Mouse (Mus musculus): ENCODE measurements around the gene 5430427O19Rik. TPM values are rescaled to one million over a fixed set of nuclear protein-coding genes. Genes with fewer than 3 reads are reported as not detected.

The 5430427O19Rik gene
- polyA plus RNA-seq (2014; fragmentation: Nextera tagmentation; extraction: Ambion mirVana) = 0.05 and 0.08 TPM in 2 replicates

DNA sequence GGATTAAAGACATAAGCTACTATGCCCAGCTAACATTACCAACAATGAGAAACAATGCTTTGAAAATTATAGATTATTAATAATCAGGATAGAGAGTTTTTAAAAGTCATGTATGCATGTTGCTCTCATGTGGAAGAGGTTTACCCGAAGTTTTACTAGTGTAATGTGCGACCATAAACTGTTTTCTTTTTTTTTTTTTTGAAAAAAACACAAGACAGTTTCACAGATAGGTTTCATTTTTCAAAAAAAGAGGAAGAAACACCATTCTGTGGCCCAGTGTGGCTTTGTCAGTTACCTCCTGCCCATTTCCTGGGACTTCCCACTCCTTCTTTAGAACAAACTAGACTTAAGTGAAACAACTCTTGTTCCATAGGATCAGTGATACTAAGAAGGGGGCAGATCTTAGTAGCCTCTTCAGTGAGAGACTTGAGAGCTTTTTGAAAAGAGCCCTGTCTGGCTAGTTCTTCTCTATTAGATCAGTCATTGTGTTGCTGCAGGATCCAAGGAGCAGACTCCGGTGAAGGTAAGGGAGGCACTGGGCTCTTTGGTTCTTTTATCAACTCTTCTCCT lies at the start of gene 5430427O19Rik:
Gene 5430427O19Rik, plus strand, starts transcription at position 441 of the 570 bp plus-strand sequence.
- Histone ChIP-seq H3K4me1 (ENCODE audit: control insufficient read depth, insufficient read depth, low read length) (no peaks in the 10 kb centered on the region), H3K4me3 (ENCODE audit: low read depth, low read length) (no peak within 1 kb of the TSS), H3K27ac (ENCODE audit: low read depth, low read length) (no peak within 1 kb of the TSS), H3K9me3 (replicated peaks; ENCODE audit: control insufficient read depth, low read length) (no peaks in the 10 kb centered on the region), H3K36me3 (ENCODE audit: control insufficient read depth, insufficient read depth, low read length) (no peaks in the 10 kb centered on the region), H3K27me3 (replicated peaks; ENCODE audit: control insufficient read depth, insufficient read depth, low read length) (no peaks in the 10 kb centered on the region), H3K9ac (ENCODE audit: low read length) (no peak within 1 kb of the TSS), H3K4me2 (ENCODE audit: low read length) (no peak within 1 kb of the TSS)
- 79% methylated on average over 3 of the region's 3 CpGs for WGBS
- no peak for DNase-seq (ENCODE audit: low spot score)
- no peak for ATAC-seq

DNA sequence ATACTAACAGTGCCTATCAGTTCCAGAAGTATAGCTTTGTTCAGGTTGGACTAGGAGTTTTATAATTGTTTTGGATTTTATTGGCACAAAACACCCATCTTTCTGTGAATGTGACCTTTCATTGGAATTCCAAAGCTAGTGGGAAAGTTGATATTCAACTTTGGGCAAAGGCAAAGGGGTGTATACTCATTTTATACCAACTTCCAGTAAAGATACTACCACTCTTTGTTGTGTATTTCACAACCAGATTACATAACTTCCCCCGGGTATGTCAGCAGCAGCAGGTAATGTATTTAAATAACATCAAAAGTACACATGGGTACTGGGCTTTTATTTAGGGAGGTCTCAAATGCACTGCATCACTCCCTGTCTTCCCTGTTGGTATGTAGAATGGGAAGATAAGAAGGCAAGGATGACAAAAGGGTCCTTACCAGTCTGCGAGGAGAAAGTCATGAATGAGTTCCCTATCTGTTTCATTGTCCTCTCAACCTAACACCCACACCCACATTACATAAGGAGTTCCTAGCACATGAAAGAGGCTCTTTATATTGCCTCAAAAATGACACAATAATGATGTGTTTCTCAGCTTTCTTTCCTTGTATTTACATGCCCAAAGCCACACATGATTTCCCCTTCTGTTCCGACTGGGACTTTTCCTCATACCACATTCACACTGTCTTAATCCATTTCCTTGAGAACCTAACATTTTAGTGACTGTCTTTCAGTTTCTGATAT lies 42.3 kb upstream of the 5430427O19Rik start:
- no peak overlapping the region for H3K4me2 ChIP-seq (ENCODE audit: low read length)
- H3K9me3 ChIP-seq (replicated peaks; ENCODE audit: control insufficient read depth, low read length) = no peaks in the 10 kb centered on the region
- H3K4me1 ChIP-seq (ENCODE audit: control insufficient read depth, insufficient read depth, low read length) = no peaks in the 10 kb centered on the region
- no peak overlapping the region for H3K4me3 ChIP-seq (ENCODE audit: low read depth, low read length)
- no peak for DNase-seq (ENCODE audit: low spot score)
- H3K27ac ChIP-seq (ENCODE audit: low read depth, low read length) = no peak overlapping the region
- no peak overlapping the region for H3K9ac ChIP-seq (ENCODE audit: low read length)
- no peak for ATAC-seq
- H3K36me3 ChIP-seq (ENCODE audit: control insufficient read depth, insufficient read depth, low read length) = no peaks in the 10 kb centered on the region
- H3K27me3 ChIP-seq (replicated peaks; ENCODE audit: control insufficient read depth, insufficient read depth, low read length) = no peaks in the 10 kb centered on the region
- WGBS = 85% methylated on average over 3 of the region's 3 CpGs

DNA sequence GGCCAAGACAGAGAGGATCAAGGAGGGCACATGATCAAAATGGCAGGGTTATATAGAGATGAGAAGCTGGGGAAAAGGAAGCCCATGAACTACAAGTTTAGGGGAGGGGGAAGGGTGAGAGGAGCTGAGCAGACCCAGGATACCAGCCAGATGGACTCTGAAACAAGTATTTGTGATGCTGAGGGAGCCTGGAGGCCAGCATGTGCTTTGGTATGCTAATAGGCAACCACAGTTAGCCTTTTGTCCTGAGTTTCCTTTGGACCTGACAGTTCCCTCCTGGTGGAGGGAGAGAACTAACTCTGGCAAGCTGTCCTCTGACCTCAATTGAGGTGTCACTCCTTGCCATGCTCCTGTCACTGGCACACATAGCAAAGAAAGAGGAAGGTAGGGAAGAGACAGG lies 41.2 kb upstream of the 5430427O19Rik start:
- peak; percentile 1 for DNase-seq (ENCODE audit: low spot score)
- Histone ChIP-seq H3K9me3 (replicated peaks; ENCODE audit: control insufficient read depth, low read length) (no peaks in the 10 kb centered on the region), H3K4me2 (ENCODE audit: low read length) (no peak overlapping the region), H3K27me3 (replicated peaks; ENCODE audit: control insufficient read depth, insufficient read depth, low read length) (no peaks in the 10 kb centered on the region), H3K4me1 (ENCODE audit: control insufficient read depth, insufficient read depth, low read length) (no peaks in the 10 kb centered on the region), H3K36me3 (ENCODE audit: control insufficient read depth, insufficient read depth, low read length) (no peaks in the 10 kb centered on the region), H3K9ac (ENCODE audit: low read length) (no peak overlapping the region), H3K27ac (ENCODE audit: low read depth, low read length) (no peak overlapping the region), H3K4me3 (ENCODE audit: low read depth, low read length) (no peak overlapping the region)
- ATAC-seq = no peak

DNA sequence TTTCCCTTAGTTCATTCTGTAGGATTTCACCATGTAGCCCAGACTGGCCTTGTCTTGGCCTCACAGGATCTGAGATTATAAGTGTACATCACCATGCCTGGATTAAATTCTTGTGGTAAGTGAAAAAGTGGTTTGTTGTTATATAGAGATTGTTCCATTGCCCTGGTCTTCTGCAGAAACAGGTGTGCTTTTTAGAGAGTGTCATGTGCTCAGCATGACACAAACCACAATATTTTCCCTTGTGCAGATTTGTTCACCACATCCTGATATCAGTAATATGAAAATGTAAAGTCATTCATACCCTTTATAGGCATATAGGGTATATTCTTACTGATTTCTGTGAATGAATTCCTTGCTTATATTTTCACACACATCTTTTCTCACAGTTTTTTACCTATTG lies 31.0 kb upstream of the 5430427O19Rik start:
- DNase-seq (ENCODE audit: low spot score) (no peak), ATAC-seq (no peak)
- H3K9ac ChIP-seq (ENCODE audit: low read length) = no peak overlapping the region
- H3K4me2 ChIP-seq (ENCODE audit: low read length) = no peak overlapping the region
- H3K4me1 ChIP-seq (ENCODE audit: control insufficient read depth, insufficient read depth, low read length) = no peaks in the 10 kb centered on the region
- H3K27me3 ChIP-seq (replicated peaks; ENCODE audit: control insufficient read depth, insufficient read depth, low read length) = no peaks in the 10 kb centered on the region
- H3K4me3 ChIP-seq (ENCODE audit: low read depth, low read length) = no peak overlapping the region
- H3K36me3 ChIP-seq (ENCODE audit: control insufficient read depth, insufficient read depth, low read length) = no peaks in the 10 kb centered on the region
- H3K9me3 ChIP-seq (replicated peaks; ENCODE audit: control insufficient read depth, low read length) = no peaks in the 10 kb centered on the region
- H3K27ac ChIP-seq (ENCODE audit: low read depth, low read length) = no peak overlapping the region

DNA sequence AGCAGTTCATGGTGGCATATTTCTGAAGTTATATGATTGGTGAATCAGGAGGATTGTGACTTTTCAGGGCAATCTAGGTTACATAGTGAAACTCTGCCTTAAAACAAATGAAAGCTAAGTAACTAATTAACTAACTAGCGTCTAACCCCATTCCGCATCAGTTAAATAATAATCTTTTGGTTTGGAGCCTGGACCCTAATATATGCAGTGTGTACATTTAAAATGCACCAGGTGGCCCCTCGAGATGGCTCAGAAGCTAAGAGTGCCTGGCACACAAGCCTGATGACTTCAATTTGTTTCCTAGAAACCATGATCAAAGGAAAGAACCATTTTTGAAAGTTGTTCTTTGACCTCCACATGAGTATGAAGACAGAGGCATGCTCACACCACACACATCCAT lies 14.2 kb upstream of the 5430427O19Rik start:
- Histone ChIP-seq H3K9ac (ENCODE audit: low read length) (no peak overlapping the region), H3K4me3 (ENCODE audit: low read depth, low read length) (no peak overlapping the region), H3K4me1 (ENCODE audit: control insufficient read depth, insufficient read depth, low read length) (no peaks in the 10 kb centered on the region), H3K4me2 (ENCODE audit: low read length) (no peak overlapping the region), H3K9me3 (replicated peaks; ENCODE audit: control insufficient read depth, low read length) (no peaks in the 10 kb centered on the region), H3K27me3 (replicated peaks; ENCODE audit: control insufficient read depth, insufficient read depth, low read length) (no peaks in the 10 kb centered on the region), H3K27ac (ENCODE audit: low read depth, low read length) (no peak overlapping the region), H3K36me3 (ENCODE audit: control insufficient read depth, insufficient read depth, low read length) (no peaks in the 10 kb centered on the region)
- WGBS = 75% methylated on average over 3 of the region's 3 CpGs
- DNase-seq (ENCODE audit: low spot score) = no peak
- ATAC-seq = no peak

DNA sequence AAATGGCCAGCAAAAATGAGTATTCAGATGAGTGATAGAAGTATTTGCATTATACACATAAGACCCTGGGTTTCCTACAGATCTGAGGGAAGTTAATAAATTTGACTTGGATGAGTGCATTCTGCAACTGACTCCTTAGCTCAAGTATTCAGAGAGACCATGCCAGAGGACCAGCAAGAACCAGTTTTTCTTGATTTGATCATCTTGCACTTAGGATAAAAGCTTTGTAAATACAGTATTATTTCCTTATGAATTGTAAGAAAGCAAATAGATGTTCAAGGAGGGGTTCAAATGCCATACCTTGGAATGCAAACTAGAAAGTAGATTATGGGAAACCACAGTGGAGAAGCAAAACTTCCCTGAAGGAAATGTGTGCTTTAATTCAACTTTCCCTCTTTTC lies 13.0 kb upstream of the 5430427O19Rik start:
- Histone ChIP-seq H3K4me3 (ENCODE audit: low read depth, low read length) (no peak overlapping the region), H3K4me2 (ENCODE audit: low read length) (no peak overlapping the region), H3K27me3 (replicated peaks; ENCODE audit: control insufficient read depth, insufficient read depth, low read length) (no peaks in the 10 kb centered on the region), H3K9ac (ENCODE audit: low read length) (no peak overlapping the region), H3K36me3 (ENCODE audit: control insufficient read depth, insufficient read depth, low read length) (no peaks in the 10 kb centered on the region), H3K4me1 (ENCODE audit: control insufficient read depth, insufficient read depth, low read length) (no peaks in the 10 kb centered on the region), H3K27ac (ENCODE audit: low read depth, low read length) (no peak overlapping the region), H3K9me3 (replicated peaks; ENCODE audit: control insufficient read depth, low read length) (no peaks in the 10 kb centered on the region)
- DNase-seq (ENCODE audit: low spot score) = no peak
- ATAC-seq = no peak

DNA sequence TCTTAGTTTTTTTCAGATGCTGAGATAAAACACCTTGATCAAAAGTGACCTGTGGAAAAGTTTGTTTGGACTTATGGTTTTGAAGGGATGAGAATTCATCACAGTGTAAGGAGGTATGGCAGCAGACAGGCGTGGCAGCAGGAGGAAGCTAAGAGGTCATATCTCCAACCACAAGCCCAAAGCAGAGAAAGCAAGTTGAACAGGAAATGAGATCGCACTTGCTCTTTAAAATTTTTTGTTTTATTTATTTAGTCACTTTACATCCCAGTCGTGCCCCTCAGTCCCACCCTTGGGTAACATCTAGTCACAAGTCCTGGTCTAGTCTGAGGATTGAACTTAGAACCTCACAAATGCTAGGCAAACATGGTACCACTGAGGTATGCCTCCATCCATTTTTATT lies 2.1 kb upstream of the 5430427O19Rik start:
- 79% methylated on average over 3 of the region's 3 CpGs for WGBS
- ATAC-seq (no peak), DNase-seq (ENCODE audit: low spot score) (no peak)
- Histone ChIP-seq H3K4me2 (ENCODE audit: low read length) (no peak overlapping the region), H3K9ac (ENCODE audit: low read length) (no peak overlapping the region), H3K36me3 (ENCODE audit: control insufficient read depth, insufficient read depth, low read length) (no peaks in the 10 kb centered on the region), H3K27me3 (replicated peaks; ENCODE audit: control insufficient read depth, insufficient read depth, low read length) (no peaks in the 10 kb centered on the region), H3K4me3 (ENCODE audit: low read depth, low read length) (no peak overlapping the region), H3K4me1 (ENCODE audit: control insufficient read depth, insufficient read depth, low read length) (no peaks in the 10 kb centered on the region), H3K27ac (ENCODE audit: low read depth, low read length) (no peak overlapping the region), H3K9me3 (replicated peaks; ENCODE audit: control insufficient read depth, low read length) (no peaks in the 10 kb centered on the region)

DNA sequence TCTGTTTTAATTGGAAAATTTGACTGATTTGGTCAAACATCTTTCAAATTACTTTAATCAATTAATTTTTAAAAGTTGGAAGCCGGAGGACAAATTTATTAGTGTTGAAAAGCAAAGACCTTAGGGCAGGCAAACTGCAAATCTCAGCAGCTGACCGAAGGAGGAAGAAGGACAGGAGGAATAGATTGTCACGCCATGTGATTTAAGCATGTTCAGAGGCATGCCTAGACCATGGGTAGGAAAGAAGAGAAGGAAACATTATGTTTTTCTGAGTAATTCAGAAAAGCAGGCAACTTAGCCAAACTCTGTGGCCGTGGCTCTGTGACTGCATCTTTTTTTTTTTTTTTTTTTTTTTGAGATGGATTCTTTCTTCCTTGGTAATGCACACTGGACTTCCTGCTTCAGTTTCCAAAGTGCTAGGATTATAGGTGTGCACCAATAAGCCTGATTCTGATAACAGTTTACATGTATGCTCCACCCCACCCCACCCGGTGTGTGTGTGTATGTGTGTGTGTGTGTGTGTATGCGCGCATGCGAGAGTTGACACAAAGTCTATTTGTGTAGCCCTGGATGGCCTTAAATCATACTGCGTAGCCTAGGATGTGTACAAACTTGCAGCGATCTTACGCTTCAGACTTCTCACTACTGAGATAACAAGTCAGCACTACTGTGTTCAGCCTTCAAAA lies 1.4 kb downstream of the 5430427O19Rik start:
- no peak for ATAC-seq
- whole genome bisulfite sequencing = 92% methylated on average over 11 of the region's 11 CpGs

DNA sequence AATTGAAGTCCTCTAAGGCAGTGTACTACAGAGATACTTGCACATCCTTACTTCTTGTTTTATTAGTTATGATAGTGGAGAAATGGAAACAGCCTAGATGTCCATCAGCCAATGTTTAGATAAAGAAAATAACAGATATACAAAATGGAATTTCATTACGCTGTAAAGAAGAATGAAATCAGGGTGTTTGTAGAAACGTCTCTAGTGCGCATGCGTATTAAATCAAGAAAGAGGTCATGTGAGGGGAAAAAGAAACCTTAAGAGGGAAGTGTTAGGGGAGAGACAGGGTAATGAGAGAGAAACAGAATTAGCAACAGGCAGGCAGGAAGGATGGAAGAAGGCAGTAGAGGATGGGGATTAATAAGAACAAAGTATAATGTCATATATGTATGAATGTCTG lies 4.2 kb downstream of the 5430427O19Rik start:
- Histone ChIP-seq H3K4me3 (ENCODE audit: low read depth, low read length) (no peak overlapping the region), H3K36me3 (ENCODE audit: control insufficient read depth, insufficient read depth, low read length) (no peaks in the 10 kb centered on the region), H3K4me1 (ENCODE audit: control insufficient read depth, insufficient read depth, low read length) (no peaks in the 10 kb centered on the region), H3K27me3 (replicated peaks; ENCODE audit: control insufficient read depth, insufficient read depth, low read length) (no peaks in the 10 kb centered on the region), H3K4me2 (ENCODE audit: low read length) (no peak overlapping the region), H3K27ac (ENCODE audit: low read depth, low read length) (no peak overlapping the region), H3K9ac (ENCODE audit: low read length) (no peak overlapping the region), H3K9me3 (replicated peaks; ENCODE audit: control insufficient read depth, low read length) (no peaks in the 10 kb centered on the region)
- ATAC-seq (no peak), DNase-seq (ENCODE audit: low spot score) (no peak)
- 93% methylated on average over 4 of the region's 4 CpGs for WGBS

More for the DNA sequence above, 1.4 kb downstream of the 5430427O19Rik start:
- Histone ChIP-seq H3K9me3 (replicated peaks; ENCODE audit: control insufficient read depth, low read length) (no peaks in the 10 kb centered on the region), H3K27me3 (replicated peaks; ENCODE audit: control insufficient read depth, insufficient read depth, low read length) (no peaks in the 10 kb centered on the region), H3K9ac (ENCODE audit: low read length) (no peak overlapping the region), H3K4me3 (ENCODE audit: low read depth, low read length) (no peak overlapping the region), H3K36me3 (ENCODE audit: control insufficient read depth, insufficient read depth, low read length) (no peaks in the 10 kb centered on the region), H3K4me1 (ENCODE audit: control insufficient read depth, insufficient read depth, low read length) (no peaks in the 10 kb centered on the region), H3K27ac (ENCODE audit: low read depth, low read length) (no peak overlapping the region), H3K4me2 (ENCODE audit: low read length) (no peak overlapping the region)
- DNase-seq (ENCODE audit: low spot score) = no peak

Measured in forebrain, embryonic 14.5 days (tissue).